Mouse (Mus musculus) gastrocnemius, adult 8-10 months (tissue): Measurements from ENCODE around the gene Usf1. TPM values are rescaled to one million over a fixed set of nuclear protein-coding genes. Genes with fewer than 3 reads are reported as not detected.

Experiments used
- DNase-seq, 2 experiments: peaks; one replicate each; pipeline ENCODE4 v3.0.0; 2022; ENCODE audit warnings: low spot score in 2 of 2
- total RNA-seq, 4 experiments: library from RNA; stranded (reverse); gene quantifications; 2 replicates each; pipeline ENCODE4 v1.2.4; 2022

Usf1 gene
- total RNA-seq: 10 to 100 TPM; 29.3 to 35.5 (median 33.0) TPM

- peak; percentile 92 to 94 for DNase-seq
These were observed at the start of gene Usf1 for GRCm38 (mm10) chr1:171410947-171411484. TSS of gene Usf1 (plus strand) at chr1:171411313.

GRCm38 (mm10) chr1:171365934-171366333 lies 45.2 kb upstream of the Usf1 start:
- no peak for DNase-seq

- DNase-seq: no peak
These were observed 41.1 kb upstream of the Usf1 start, which contains the start of gene Nectin4 for GRCm38 (mm10) chr1:171369845-171370556. TSS of gene Nectin4 (plus strand) at chr1:171370099.

GRCm38 (mm10) chr1:171372880-171373279 lies 38.2 kb upstream of the Usf1 start:
- no peak for DNase-seq

GRCm38 (mm10) chr1:171373946-171374345 lies 37.2 kb upstream of the Usf1 start:
- DNase-seq: no peak

- DNase-seq: no peak
These were observed 35.4 kb upstream of the Usf1 start for GRCm38 (mm10) chr1:171375646-171376097.

GRCm38 (mm10) chr1:171378298-171378697 lies 32.8 kb upstream of the Usf1 start:
- DNase-seq: no peak

GRCm38 (mm10) chr1:171379935-171380599 lies 31.0 kb upstream of the Usf1 start:
- DNase-seq: peak; percentile 37 to 57

- DNase-seq: no peak
These were observed 29.0 kb upstream of the Usf1 start for GRCm38 (mm10) chr1:171382096-171382620.

- no peak for DNase-seq
These were observed 26.8 kb upstream of the Usf1 start for GRCm38 (mm10) chr1:171384361-171384760.

- DNase-seq: no peak
These were observed 25.9 kb upstream of the Usf1 start for GRCm38 (mm10) chr1:171385171-171385570.

- no peak for DNase-seq
These were observed 24.0 kb upstream of the Usf1 start for GRCm38 (mm10) chr1:171387099-171387498.

- no peak for DNase-seq
These were observed 22.6 kb upstream of the Usf1 start, which contains the start of gene Arhgap30 for GRCm38 (mm10) chr1:171388376-171389102. TSS of gene Arhgap30 (plus strand) at chr1:171388954.

GRCm38 (mm10) chr1:171390101-171390500 lies 21.0 kb upstream of the Usf1 start:
- peak in 1 of 2 experiments; percentile 22 for DNase-seq

GRCm38 (mm10) chr1:171401821-171402220 lies 9.3 kb upstream of the Usf1 start:
- DNase-seq: no peak

GRCm38 (mm10) chr1:171402991-171403390 lies 8.1 kb upstream of the Usf1 start:
- no peak for DNase-seq

- no peak for DNase-seq
These were observed 3.9 kb upstream of the Usf1 start for GRCm38 (mm10) chr1:171407263-171407662.

- DNase-seq: no peak
These were observed 882 bp upstream of the Usf1 start for GRCm38 (mm10) chr1:171410231-171410630.

GRCm38 (mm10) chr1:171411492-171411941 lies 404 bp downstream of the Usf1 start:
- DNase-seq: peak in 1 of 2 experiments; percentile 5

GRCm38 (mm10) chr1:171412001-171412441 lies 908 bp downstream of the Usf1 start:
- DNase-seq: no peak

GRCm38 (mm10) chr1:171412446-171412845 lies 1.3 kb downstream of the Usf1 start:
- DNase-seq: no peak
